Mouse (Mus musculus) thymus, postnatal 0 days (tissue): ENCODE results near the gene Wdr24. TPM values are rescaled to one million over a fixed set of nuclear protein-coding genes. Genes with fewer than 3 reads are reported as not detected.
"Not testable (repeated sequence)": the region's sequence is repeated elsewhere in the genome, so short reads cannot be mapped to it uniquely, and the experiment has no call there.

ENCODE experiments used
- DNase-seq: peaks from one replicate; pipeline ENCODE4 v3.0.0-alpha.2; 2015; ENCODE audit warnings: low spot score
- polyA plus RNA-seq: library from polyadenylated mRNA; unstranded; fragments of >200 nt; fragmentation: Nextera tagmentation; extraction: Ambion mirVana; gene quantifications from 2 replicates; pipeline ENCODE4 v1.2.1, GENCODE M21; 2015

The Wdr24 gene
- polyA plus RNA-seq, 1 experiment from 2014 or later, result 25.8 TPM

DNA sequence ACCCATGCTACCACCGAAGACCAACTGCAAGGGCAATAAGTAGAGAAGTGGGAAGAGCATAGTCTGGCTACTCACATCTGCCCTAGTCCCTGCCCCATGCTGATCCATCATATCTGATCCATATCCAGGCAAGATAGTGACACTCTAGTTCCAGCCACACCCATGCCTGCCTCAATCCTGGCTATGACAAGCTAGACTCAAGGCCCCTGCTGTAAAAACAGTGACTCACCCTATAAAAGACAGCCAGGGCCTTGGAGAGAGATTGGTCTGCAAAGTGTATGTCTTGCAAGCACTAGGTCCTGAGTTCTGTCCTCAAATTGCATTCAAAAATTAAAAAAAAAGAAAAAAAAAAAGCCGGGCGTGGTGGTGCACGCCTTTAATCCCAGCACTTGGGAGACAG is 16.9 kb upstream of the Wdr24 start:
- no peak for DNase-seq

DNA sequence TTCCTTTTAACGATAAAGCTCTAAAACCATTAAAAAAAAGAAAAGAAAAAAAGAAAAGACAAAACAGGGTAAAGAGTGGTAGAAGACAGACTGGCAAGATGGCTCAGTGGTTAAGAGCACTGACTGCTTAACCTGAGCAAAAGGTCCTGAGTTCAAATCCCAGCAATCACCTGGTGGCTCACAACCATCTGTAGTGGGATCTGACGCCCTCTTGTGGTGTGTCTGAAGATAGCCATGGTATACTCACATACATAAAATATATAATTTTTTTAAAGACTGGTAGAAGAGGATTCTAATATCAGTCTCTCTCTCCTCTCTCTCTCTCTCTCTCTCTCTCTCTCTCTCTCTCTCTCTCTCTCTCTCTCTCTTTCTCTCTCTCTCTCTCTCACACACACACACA is 16.0 kb upstream of the Wdr24 start:
- not testable (repeated sequence) for DNase-seq

DNA sequence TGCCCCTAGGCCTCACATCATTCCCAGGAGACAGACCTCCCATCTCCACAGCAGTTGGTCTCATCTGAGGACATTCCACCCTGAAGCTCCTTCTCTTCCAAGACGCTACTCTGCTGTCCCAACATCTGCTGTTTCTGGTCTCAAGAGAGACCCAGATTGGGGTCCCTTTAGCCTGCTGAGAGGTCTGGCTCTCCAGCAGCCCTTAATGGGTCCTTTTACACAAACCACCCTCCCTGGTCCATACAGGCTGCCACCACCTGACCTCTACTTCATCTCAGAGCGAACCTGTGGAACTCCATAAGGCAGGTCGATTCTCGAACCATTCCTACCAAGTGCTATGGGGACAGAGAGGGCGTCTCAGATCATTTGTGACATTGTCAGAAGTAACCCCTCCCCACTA is 15.4 kb upstream of the Wdr24 start:
- no peak for DNase-seq

DNA sequence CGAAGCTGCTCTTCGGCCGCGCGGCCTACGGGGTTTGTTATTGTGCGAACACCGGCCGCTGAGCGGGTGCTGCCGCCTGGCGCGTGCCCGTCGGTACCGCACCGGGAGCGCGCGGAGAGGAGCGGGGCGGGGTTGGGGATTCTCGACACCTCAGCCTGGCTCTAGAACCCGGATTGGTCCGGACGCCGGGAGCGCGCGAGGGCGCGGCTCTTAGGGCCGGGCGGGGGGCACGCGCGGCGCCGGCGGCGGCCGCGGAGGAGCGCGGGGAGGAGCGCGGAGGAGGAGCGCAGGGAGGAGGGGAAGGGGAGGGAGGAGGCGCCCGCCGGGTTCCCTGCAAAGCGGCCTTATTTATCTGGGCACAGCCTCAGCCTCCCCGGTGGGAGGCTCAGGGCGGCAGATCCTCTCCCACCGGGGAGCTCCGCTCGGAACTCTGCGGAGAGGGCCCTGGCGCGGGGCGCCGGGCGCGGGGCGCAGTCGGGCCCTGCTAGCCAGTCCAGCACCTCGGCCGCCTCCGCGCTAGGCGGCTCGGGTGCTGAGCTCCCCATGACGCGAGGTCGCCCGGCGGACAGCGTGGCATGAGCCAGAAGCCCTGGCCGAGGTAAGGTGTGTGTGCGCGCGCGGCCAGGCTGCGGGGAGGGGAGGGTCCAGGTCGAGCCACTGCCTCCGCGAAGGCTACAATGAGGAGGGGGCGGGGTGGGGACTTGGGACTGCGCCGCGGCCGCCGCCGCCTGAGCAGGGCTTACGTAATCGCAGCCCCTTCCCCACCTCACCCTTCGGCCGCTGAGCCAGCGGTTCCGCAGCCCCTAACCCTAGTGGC is 14.4 kb upstream of the Wdr24 start, which contains the start of gene Fbxl16:
Gene Fbxl16, plus strand, starts transcription at position 297 of the 817 bp plus-strand sequence.
- DNase-seq, result no peak

DNA sequence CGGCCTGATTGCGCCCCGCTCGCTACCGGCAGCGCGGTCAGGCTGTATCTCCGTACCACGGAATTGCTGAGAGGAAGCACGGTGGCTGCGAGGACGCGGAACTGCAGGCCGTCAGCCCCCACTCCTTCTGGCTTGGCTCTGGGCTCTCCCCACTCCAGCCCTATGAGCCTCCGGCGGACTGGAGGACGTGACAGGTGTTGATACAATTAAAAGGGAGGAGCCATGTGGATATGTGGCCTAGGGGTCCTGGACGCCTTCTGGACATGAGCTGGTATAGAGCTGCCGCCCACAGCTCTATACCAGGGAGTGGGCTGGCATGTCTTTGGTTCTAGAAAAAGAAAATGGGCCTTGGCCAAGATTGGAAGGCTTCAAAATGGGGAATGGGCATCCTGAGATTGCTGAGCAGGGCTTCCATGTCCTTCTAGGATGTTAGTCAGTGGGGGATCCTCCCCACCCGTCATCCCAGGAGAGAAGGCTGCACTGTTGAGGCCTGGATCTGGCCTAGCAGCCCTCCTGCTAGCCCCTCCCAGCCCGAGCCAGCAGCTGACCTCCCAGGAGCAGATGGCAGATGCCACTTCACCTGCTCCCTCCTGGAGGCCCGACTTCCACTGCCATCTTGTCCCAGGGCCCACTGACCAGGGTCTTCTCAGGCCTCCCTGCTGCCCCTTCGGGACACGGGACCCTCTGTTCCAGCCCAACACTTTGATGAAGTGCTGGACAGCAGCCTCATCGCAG is 13.7 kb upstream of the Wdr24 start:
- DNase-seq, result no peak

DNA sequence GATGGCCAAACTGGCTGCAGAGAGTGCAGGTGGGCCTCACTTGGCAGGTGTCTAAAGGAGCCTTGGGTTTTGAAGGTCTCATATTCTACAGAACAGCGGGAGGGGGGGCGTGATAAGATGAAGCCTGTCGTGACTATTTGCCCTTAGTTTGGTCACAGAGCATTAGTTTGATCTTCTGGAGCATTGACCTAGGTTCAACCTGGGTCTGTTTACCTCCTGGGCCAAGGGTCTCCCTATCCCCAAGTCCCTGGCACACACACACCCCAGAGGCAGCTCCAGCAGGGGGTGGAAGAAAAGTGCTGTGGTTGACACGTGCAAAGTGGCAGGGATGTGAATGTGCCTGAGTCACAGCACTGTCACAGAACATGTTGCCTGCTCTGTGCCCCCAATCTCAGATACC is 12.5 kb upstream of the Wdr24 start:
- DNase-seq, result no peak

DNA sequence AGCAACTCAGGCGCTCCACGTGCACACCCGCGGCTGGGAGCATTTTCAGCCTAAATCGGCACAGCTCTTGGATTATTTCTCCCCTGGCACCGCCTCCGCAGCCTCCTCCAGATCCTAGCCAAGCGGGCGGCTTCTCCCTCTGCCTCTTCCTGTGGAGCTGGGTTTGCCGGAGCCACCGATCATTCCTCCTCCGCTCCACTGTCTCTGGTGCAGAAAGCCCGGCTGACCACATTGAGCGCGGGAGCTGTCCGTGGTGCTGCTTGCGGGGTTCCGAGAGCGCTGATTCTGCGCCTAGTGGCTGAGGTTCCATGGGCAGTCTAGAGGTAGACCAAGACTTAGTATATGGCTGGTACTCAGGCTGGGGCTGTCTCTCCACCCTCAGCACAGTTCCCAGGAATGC is 10.0 kb upstream of the Wdr24 start:
- DNase-seq, result peak; percentile 83

DNA sequence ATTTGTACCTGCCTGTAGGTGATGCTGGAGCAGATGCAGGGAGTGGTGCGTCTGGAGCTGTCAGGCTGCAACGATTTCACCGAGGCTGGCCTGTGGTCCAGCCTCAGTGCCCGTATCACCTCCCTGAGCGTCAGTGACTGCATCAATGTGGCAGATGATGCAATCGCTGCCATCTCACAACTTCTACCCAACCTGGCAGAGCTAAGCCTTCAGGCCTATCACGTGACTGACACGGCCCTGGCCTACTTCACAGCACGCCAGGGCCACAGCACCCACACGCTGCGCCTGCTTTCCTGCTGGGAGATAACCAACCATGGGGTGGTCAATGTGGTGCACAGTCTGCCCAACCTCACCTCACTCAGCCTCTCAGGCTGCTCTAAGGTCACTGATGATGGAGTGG is 5.8 kb upstream of the Wdr24 start:
- no peak for DNase-seq

DNA sequence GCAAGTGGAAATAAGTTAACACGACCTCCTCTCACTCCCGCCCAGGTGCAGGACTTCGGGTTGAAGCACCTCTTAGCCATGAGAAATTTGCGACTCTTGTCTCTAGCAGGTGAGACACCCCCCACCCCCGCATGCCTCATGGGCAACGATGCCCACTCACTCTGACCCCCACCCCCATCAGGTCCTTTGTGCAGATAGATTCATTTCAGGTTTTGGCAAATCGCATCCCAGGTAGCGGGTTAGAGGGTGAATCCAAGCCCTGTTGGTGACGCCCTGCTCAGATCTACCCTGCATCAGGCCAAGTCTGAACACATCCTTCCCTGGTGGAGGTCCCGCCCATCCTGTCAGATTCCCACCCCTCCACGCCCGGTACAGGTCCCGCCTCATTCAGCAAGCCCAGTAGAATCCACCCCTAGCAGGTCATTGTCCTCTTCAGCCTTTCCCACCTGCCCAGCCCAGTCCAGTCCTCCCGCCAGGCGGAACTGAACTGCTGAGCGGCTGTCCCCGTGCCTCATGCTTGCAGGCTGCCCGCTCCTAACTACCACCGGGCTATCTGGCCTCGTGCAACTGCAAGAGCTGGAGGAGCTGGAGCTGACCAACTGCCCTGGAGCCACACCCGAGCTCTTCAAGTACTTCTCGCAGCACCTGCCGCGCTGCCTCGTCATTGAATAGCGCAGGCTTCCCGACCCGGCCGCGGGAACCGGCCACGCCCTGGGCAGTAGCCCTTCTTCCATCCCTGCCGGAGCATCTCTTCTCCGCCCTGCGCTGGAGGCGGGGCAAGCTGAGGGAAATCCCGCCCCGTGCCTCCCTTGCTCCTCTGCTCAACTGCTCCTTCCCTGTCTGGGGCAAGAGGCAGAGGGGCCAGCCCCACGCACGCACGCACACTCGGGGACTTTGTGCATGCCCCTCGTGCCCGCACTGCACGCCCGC is 4.3 kb upstream of the Wdr24 start:
- no peak for DNase-seq

DNA sequence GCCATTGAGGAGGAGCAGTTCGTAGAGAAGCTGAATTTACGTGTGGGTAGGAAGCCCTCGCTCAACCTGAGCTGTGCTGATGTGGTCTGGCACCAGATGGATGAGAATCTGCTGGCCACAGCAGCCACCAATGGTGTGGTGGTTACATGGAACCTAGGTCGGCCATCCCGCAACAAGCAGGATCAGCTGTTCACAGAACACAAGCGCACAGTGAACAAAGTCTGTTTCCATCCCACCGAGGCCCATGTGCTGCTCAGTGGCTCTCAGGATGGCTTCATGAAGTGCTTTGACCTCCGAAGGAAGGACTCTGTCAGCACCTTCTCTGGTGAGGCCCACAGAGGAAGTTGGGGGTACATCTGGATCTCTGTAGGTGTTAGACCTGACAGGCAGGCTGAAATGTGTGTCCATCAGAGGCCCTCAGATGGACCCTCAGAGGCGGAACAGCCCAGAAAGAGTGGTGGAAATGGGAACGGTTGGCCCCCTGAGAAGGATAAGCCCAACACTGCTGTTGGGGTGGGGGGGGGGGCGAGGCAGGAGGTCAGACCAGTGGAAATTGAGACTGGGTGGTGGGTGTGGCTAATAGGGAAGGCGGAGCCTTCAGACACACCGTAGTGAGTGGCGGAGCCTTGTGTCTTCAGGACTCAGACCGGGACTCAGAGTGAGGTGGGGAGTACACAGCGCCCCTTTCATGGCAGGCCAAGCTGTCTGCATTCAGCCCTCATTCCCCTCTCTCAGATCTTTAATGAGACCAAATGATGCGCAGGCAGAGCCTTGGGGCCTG is 1.1 kb downstream of the Wdr24 start:
- no peak for DNase-seq

DNA sequence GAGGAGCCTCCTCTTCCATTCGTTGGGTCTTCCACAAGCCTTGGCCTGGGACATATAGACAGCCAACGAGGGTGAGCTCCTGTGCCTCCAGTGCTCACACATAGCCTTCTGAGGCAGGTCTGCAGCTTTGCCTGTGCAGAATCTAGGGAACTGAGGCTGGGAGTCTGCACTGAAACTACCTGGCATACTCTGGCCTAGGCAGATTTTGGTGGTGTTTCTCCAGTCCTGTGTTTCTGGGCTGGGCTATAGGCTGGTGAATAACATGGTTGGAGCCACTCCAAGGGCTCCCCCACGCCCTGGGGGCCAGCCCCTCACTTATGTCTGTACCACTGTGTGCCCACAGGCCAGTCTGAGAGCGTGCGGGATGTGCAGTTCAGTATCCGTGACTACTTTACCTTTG is 1.9 kb downstream of the Wdr24 start:
- DNase-seq, result no peak

DNA sequence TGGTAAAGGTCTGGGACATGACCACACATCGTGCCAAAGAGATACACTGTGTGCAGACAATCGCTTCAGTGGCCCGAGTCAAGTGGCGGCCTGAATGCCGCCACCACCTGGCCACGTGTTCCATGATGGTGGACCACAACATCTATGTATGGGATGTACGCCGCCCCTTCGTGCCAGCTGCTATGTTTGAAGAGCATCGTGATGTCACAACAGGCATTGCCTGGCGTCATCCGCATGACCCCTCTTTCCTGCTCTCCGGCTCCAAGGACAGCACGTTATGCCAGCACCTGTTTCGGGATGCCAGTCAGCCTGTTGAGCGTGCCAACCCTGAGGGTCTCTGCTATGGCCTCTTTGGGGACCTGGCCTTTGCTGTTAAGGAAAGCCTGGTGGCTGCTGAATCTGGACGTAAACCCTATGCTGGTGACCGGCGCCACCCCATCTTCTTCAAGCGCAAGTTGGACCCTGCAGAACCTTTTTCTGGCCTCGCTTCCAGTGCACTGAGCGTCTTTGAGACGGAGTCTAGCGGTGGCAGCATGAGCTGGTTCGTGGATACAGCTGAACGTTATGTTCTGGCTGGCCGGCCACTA is 2.6 kb downstream of the Wdr24 start:
- no peak for DNase-seq

DNA sequence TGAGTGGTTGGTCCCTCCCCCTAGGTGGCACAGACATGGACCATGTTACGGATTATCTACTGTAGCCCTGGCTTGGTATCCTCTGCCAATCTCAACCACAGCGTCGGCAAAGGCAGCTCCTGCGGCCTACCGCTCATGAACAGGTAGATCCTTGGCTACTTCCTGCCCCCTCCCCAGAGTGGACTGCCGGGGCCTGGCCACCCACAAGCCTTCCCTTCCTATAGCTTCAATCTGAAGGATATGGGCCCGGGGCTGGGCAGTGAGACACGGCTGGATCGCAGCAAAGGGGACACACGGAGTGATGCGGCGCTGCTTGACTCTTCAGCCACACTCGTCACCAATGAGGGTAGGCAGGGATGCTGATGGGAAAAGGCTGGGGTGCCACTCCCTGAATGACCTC is 3.6 kb downstream of the Wdr24 start:
- DNase-seq, result no peak

DNA sequence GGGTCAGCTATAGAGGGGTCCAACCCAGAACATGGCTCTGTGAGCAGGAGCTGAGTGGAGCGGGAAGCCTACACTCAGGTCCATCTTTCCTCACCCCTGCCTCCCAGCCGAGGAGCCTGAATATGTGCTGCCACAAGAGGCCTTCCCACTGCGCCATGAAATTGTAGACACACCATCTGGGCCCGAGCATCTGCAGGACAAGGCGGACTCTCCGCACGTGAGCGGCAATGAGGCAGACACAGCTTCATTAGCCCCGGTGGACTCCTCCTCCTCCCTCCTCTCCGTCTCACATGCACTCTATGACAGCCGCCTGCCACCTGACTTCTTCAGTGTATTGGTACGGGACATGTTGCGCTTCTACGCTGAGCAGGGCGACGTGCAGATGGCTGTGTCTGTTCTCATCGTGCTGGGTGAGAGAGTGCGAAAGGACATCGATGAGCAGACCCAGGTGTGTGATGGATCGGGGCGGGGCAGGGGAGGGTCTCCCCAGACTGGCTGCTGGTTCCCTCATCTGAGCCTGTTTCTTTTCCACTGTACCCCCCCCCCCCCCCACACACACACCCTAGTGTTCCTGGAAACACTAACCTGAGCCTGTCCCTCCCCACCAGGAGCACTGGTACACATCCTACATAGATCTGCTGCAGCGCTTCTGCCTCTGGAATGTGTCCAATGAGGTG is 4.3 kb downstream of the Wdr24 start:
- DNase-seq, result no peak

DNA sequence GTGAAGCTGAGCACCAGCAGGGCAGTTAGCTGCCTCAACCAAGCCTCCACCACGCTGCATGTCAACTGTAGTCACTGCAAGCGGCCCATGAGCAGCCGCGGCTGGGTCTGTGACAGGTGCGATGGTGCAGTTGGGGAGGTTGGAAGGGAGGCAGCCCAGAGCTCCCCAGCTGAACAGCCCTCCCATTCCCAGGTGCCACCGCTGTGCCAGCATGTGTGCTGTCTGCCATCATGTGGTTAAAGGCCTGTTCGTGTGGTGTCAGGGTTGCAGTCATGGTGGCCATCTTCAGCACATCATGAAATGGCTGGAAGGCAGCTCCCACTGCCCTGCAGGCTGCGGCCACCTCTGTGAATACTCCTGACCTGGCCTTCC is 4.8 kb downstream of the Wdr24 start:
- DNase-seq, result peak; percentile 22

DNA sequence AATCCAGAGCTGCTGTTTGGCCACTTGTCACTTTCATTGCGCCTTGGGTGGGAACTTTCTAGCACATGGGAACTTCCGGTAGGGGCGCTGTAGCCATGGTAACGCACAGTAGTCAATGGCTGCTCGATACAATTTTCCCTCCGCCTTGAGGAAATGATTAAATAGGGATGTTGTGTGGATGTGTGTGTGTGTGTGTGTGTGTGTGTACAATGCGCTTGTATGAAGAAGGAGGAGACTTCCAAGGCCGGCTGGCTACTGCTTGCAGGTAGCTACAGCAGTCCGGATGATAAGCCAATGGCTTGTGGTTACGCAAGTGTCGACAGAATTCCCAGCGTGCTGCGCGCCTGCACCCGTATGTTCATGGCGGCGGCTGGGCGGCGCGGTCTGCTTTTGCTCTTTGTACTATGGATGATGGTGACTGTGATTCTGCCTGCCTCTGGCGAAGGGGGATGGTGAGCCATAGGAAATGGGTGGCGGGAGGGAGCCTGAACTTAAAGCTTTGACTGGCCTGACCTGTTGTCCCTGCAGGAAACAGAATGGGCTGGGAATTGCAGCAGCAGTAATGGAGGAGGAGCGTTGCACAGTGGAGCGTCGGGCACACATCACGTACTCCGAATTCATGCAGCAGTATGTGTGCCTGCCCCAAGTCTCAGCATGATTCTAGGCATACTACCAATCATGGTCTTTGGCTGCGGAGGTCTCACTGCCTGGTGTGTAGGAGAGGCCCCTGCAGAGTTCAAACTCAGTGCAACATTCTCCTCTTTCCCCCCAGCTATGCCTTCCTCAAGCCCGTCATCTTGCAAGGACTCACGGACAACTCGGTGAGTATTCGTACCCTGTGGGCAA is 5.5 kb downstream of the Wdr24 start, which contains the start of gene Jmjd8:
Gene Jmjd8, plus strand, starts transcription at position 156 of the 846 bp plus-strand sequence.
- peak; percentile 81 for DNase-seq

DNA sequence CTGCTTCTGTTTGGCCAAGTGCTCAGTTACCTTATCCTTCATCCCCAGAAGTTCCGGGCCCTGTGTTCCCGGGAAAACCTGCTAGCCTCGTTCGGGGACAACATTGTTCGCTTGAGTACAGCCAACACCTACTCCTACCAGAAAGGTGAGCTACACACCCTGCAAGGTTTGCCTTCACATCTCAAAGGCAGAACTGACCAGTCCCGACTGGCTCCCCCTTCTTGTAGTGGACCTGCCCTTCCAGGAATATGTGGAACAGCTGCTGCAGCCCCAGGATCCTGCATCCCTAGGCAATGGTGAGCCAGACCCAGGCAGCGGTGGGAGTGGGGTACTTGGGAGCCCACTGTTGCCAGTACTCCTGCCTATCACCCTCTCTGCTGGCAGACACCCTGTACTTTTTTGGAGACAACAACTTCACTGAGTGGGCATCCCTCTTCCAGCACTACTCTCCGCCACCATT is 6.2 kb downstream of the Wdr24 start:
- no peak for DNase-seq

DNA sequence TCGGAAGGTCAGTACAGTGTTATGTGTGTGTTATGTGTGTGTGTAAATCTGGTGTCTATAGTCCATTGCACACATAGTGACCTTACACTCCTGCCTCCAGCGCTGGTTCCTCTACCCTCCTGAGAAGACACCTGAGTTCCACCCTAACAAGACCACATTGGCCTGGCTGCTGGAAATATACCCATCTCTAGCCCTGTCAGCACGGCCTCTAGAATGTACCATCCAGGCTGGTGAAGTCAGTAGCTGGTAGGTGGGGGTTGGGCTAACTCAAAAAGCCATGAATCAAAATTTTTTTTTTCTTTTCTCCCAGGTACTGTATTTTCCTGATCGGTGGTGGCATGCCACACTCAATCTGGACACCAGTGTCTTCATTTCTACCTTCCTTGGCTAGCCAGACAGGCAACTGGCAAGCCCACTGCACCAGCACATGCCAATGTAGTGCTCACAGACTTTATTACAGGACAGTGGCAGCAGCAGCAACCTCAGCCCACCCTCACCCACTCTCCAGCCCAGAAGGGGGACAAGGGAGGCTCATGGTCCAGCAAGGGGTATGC is 6.8 kb downstream of the Wdr24 start:
- DNase-seq, result no peak
